Mouse (Mus musculus): ENCODE data around the gene Hoxc6.
A peak's percentile ranks its signal among the peaks of the same experiment; 100 is the strongest.

Hoxc6 gene

DNA sequence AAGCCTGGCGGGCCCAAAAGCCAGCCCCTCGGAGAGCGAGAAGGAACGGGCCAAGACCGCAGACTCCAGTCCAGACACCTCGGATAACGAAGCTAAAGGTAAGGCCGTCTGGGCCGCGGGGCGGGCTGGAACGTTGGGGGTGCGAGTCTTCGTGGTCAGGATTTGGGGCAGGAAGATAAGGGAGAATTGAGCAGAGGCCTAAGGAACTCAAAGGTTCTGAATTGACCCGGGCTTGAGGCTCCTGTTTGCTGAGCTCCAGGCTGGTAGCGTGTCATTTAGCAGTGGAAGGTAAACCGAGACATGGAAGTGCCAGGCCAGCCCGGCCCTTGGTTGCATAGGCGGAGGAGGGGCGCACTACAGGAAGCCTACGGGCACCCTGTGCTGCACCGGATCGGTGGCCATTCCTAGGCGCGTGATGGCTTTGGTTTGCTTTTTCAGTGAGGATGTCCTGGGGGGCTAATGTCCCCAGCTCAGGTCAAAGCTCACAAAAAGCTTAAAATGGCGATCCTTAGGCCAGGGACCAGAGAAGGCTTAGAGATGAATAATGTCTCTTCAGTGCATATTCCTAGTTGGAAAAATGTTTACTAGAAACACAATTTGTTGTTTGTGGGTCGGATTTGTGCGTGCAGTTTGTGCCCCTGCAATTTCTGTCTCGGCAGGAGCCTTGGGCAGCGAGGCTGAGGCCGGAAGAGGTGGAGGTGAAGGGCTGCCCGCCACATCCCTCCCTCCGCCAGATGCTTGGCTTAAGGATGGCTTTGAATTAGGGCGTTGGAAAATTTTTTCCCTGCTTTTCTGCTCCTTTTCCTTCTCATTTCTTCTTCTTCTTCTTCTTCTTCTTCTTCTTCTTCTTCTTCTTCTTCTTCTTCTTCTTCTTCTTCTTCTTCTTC is 30.3 kb upstream of the Hoxc6 start:
- no peak for DNase-seq (ENCODE audit: low spot score in 2 of 2)

DNA sequence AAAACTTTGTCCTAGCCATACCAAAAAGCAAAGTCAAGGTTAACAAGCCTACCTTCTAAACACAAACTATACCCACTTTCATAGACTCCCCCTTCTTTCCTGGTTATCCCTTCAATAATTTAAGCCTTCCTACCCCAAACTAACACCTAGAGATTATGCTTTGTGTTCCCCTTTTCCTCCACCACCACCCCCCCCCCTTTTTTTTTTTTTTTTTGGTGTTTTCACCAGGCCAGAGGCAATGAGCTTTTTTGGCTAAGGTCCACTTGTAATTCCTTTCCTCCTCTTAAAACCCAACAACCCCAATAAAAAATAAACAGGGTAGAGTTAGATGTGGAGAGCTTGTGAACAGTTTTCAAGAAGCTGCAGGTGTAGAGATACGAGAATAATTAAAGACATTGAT is 28.8 kb upstream of the Hoxc6 start:
- no peak for DNase-seq (ENCODE audit: low spot score in 2 of 2)

DNA sequence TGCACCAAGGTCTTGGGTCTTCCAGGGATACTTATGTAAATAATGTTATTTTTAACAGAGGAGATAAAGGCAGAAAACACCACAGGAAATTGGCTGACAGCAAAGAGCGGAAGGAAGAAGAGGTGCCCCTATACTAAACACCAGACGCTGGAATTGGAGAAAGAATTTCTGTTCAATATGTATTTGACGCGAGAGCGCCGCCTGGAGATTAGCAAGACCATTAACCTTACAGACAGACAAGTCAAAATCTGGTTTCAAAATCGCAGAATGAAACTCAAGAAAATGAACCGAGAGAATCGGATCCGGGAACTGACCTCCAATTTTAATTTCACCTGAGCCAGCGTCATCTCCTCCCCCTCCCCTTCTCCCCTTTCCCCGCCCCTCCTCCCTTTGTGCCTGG is 27.3 kb upstream of the Hoxc6 start:
- no peak for DNase-seq (ENCODE audit: low spot score in 2 of 2)

DNA sequence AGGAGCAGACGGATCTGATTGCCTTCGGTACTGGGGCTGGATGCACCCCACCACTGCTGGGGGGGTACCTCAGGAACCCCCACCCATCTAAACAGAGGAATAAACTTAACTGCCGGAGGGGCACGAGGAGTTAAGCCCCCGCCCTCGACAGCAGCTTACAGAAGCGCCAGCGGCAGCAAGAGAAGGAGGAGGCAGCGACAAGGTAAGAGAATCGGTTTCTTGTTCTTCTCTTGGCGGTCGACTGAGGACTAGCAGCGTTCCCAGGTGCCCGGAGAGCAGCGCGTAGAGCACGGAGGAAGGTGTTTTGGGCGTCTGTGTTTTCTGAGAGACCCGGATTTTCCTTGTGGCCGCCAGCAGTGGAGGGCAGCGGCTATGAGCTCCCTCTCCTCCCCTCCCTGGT is 25.8 kb upstream of the Hoxc6 start:
- DNase-seq (ENCODE audit: low spot score in 2 of 2) = no peak

DNA sequence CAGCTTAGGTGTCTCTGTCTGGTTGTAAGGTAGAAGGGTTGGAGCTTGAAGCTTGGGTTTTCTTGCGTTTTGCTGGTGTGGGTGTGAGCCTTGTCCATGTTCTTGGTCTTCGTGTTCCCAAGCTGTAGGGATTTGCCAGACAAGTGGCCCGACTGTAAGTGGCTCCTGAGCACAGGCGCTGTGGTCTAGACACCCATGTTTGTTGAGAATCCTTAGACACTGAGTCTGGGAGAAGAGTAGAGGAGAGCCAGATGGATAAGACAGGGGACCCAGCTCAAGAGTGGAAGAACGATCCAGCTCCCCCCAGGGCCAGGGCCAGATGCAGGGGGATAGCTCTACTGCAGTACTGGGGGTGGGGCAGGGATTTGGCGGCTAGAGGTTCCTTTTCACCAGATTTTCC is 25.3 kb upstream of the Hoxc6 start:
- DNase-seq (ENCODE audit: low spot score in 2 of 2) = no peak

DNA sequence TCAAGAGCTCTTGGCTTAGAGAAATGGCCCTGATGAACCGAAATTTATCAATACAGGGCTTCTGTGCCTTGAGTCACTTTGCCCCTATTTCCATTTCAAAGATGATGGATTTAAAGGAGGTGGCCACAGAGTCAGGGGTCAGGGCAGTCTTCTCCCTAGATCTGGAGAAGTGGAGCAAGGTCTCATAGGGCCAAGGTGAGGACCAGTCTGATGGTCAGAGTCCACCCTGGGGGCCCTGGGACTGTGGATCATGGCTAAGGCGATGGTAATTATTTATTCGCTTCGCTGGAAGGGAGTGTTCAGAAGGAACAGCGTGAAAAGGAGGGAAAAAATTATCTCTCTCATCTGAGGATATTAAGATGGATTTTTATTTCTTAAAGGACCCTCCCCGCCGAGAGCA is 23.0 kb upstream of the Hoxc6 start:
- DNase-seq (ENCODE audit: low spot score in 2 of 2) = no peak

DNA sequence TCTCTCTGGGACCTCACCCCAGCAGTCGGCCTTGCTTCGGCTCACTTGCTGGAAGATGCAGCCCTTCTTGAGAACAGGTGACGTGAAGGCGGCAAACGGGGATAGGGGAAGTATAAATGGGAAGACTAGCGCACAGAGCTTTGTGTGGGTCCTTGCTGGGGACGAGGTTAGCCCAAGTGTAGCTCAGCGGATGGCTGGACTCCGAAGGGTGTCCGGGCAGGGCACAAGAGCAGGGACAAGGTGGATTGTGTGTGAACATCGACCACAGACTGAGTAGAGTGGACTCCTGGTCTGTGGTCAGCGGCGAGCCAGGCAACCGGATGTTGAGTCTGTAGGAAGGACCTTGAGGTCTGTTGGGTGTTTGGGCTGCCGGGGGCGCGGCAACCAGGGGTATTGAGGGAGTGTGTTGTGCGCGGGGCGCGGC is 22.4 kb upstream of the Hoxc6 start:
- no peak for DNase-seq (ENCODE audit: low spot score in 2 of 2)

DNA sequence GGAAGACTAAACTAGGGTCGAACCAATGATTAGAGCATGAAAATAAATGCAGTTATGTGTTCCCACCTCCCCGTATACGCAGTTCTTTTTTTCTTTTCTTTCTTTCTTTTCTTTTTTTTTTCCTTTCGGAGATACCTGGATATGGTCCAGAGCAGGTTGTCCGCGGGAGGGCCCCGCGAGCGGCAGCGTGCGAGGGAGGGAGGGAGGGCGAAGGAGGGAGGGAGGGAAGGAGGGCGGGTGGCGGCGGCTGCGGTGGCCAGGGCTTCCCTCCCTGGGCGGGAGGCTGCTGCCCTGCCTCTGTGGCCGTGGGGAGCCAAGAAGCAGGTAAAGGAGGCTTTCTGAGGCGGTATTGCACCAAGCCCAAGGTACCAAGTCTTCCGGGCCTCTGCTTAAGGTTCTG is 21.9 kb upstream of the Hoxc6 start, which contains the start of gene Hoxc9:
TSS of gene Hoxc9 (plus strand) at position 269 of the 400 bp plus-strand sequence.
- DNase-seq (ENCODE audit: low spot score in 2 of 2) = no peak

DNA sequence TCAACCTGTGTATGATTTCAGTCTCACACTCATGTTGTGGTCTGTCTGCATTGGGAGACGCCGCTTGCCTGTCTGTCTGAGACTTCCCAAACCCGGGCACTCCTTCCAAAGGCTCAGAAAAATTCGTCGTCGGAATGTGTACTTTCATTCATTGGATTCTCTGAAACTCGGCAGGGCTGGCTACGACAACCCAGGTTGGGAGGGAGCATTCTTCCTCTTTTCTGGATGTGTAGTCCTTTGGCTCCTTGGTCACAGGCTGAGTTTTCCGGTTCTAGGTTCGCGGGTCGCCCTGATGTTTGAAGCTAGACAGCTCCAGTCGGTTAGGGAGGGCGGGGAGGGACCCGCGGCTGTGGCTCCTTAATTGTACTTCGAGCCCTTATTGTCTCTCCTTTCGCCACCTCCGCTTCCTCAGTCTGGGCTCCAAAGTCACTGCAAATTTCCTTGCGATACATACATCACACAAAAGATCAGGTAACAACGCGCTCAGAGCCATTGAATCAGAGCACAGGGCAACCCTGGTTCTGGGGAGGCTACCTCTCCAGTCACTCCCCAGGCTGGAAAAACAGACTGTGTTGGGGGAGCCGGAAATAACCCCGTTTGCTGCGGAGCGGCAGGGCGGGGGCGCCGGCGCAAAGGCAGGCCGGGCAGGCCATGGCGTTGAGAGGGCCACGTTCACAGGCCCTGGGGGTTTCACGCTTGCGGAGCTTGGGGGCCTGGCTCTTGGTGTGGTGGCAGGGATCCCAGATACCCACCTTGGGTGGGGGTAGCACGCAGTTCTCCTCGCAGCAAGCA is 21.2 kb upstream of the Hoxc6 start:
- DNase-seq (ENCODE audit: low spot score in 2 of 2) = no peak

DNA sequence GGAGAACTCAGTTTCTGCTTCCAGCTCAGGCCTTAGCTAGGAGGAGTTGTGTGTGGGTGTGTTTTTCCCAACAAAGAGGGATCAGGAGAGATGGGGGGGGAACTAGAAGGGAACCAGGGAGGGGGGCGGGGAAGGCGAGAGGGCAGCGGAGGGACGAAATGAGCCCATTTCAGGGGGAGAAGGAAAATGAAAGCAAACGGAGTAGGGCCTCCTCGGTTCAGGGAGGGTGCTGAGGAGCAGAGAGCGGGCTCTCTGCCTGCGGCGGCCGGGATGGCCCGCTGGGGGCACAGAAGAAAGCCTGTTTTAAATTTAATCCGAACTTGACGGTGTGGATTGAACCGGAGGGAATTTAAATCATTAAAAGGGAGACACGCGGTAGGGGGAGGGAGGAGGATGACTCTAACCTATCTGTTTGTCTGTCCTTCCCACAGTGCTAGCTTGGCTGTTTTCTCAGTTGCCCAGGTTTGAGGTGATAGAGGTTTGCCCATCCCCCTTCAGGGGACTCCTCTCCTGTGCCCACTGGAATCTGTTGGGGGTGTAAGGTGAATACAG is 20.6 kb upstream of the Hoxc6 start:
- no peak for DNase-seq (ENCODE audit: low spot score in 2 of 2)

DNA sequence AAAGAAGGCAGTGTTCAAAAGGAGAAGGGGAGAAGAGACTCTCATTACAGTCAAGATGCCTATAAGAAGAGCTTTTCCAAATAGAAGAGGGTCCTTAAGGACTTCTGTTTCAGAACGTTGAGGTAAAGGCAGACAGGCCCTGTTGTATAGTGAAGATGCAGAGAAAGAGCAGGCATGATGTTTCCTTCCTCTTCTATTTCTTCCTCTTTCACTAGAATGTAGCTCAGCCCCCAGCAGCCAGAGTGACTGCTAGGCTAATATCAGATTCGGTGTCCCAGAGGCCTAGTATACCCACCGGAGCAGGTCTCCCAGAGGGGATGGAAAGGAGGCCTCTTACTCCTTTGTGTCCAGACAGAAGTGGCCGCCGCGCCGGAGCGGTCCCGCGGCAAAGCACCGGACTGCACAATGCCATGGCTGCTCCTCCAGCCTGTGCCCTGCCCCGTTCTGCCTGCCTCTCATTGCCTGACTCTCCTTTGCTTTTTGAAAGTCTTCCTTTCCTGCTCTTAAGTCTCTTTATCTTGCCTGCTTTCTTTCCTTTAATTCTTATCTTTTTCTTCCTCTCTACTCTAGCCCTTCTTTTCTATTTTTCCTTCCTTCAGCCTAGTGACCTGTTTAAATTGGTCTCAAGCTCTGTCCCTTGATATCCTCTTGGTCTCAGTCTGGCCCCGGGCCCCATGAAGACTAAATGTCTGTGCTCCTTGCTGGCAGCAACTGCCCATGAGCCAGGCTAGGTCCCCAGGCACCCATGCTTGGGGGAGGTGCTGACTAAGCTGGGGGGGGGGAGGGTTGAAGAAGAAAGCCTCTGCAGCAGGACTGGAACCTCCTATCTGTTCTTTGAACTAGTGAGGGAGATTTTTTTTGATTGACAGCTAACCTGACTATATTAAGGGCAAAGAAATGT is 19.2 kb upstream of the Hoxc6 start:
- no peak for DNase-seq (ENCODE audit: low spot score in 2 of 2)

DNA sequence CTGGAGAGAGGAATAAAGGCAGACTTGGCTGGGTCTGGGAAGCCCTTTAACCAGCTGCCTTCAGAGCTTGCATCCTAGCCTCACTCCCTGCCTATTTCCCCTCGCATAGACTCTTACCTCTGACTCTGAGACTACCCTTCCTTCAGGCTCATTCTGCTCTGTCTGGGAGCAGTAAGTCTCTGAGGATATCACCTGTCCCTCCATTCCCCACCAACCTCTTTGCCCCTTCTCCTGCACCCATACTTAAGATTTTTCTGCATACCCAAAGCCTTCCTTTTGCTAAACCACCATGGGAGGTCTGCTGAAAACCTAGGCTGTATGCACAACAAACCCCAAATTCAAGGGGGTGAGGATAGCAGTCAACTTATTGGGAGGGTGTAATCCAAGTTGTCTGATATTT is 18.1 kb upstream of the Hoxc6 start:
- no peak for DNase-seq (ENCODE audit: low spot score in 2 of 2)

DNA sequence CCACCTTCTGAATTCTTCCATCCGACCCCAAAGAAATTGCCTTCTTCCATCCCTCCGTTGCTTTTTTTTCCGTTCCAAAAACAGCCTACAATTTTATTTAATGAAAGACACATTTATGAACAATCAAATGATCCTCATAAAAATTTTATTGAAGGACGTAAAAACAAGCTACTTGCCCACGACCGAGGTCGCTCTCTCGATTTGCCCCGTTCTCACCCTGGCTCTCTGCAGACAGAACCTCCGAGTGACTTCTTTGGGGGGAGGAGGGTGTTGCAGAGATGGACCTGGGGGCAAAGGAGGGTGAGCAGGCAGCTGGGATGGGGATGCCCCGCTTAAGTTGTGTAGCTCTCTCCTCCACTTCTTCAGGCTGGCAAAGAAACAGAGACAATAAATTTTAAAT is 17.7 kb upstream of the Hoxc6 start:
- no peak for DNase-seq (ENCODE audit: low spot score in 2 of 2)

DNA sequence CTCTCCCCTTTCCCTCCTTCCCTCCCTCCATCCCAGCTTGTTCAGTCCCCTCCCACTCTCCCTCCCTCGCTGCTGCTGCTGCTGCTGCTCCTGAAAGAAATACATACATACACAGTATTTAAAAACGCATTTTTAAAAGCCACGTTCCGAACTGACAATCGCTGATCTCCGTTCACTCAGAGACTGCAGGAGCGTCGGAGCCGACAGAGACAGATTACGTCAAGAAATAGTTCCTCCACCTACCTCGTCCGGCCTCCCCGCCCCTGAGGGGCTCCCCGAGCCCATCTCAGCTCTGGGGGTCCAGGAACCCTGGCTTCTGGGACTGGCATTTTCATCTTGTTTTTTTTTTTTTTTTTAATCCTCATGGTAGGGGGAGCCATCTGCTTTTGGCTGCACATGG is 17.1 kb upstream of the Hoxc6 start:
- no peak for DNase-seq (ENCODE audit: low spot score in 2 of 2)

DNA sequence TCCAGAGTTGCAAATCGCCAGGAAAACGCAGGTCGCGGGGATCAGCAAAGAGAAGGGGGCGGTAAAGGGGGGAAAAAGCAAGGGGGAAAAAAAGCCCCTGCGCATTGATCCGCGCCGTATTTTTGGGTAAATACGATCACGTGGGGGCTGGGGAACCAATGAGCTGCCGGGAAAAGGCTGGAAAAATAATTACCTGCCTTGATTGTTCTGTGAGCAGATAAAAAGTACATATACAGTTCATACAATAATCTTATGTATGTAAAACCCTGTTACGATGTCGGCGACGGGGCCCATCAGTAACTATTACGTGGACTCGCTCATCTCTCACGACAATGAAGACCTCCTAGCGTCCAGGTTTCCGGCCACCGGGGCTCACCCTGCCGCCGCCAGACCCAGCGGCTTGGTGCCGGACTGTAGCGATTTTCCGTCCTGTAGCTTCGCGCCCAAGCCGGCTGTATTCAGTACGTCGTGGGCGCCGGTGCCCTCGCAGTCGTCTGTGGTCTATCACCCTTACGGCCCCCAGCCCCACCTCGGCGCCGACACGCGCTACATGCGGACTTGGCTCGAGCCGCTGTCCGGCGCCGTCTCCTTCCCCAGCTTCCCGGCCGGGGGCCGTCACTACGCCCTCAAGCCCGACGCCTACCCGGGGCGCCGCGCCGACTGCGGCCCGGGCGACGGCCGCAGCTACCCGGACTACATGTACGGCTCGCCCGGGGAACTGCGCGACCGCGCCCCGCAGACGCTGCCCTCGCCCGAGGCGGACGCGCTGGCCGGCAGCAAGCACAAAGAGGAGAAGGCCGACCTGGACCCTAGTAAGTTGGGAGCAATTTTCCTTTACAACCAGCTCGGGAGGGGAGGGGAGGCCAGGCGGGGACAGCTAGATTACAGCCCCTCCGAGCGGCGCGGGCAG is 16.4 kb upstream of the Hoxc6 start:
- DNase-seq (ENCODE audit: low spot score in 2 of 2) = no peak

DNA sequence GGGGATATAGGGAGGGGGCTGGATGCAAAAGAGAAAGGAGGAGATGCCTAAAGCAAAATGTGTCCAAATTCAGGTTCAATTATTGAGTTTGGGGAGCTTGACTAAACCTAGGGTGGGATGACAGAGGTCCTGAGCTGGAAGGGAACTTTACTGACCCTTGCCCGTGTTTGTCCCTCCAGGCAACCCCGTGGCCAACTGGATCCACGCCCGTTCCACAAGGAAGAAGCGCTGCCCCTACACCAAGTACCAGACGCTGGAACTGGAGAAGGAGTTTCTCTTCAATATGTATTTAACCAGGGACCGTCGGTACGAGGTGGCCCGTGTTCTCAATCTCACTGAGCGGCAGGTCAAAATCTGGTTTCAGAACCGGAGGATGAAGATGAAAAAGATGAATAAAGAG is 14.3 kb upstream of the Hoxc6 start:
- DNase-seq (ENCODE audit: low spot score in 2 of 2) = no peak

DNA sequence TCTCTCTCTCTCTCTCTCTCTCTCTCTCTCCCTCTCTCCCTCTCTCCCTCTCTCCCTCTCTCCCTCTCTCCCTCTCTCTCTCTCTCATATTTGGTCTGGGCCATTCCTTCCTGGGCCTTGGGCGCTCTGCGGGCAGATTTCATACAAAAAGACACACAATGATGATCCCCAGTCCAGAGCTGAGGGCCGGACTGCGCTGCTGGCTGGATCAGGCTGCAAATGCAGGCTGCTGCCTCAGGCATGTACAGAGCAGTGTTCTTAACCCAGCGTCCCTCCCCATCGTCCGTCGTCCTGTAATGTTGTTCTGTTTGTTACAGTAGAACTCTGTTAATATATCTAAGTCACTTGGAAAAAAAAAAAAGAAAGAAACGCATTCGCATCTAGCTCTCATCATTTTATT is 13.5 kb upstream of the Hoxc6 start:
- no peak for DNase-seq (ENCODE audit: low spot score in 2 of 2)

DNA sequence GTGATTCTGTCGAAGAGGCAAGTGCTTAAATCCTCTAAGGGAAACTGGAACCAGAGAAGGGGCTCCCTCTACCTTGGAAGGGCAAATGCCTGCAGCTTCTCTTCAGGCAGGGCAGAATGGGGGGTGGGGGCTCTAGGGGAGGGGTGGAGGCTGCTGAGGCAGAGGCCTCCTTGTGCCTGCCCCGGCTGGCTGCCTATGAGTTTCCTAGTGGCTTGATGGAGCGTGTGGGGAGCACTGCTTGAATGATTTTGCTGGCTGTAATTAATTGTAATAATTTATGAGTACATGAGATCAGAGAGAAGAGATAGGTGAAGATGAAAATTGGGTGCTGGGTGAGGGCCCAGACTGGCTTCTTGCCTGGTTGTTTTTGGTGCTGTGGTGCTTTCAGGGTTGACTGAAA is 13.1 kb upstream of the Hoxc6 start:
- no peak for DNase-seq (ENCODE audit: low spot score in 2 of 2)

DNA sequence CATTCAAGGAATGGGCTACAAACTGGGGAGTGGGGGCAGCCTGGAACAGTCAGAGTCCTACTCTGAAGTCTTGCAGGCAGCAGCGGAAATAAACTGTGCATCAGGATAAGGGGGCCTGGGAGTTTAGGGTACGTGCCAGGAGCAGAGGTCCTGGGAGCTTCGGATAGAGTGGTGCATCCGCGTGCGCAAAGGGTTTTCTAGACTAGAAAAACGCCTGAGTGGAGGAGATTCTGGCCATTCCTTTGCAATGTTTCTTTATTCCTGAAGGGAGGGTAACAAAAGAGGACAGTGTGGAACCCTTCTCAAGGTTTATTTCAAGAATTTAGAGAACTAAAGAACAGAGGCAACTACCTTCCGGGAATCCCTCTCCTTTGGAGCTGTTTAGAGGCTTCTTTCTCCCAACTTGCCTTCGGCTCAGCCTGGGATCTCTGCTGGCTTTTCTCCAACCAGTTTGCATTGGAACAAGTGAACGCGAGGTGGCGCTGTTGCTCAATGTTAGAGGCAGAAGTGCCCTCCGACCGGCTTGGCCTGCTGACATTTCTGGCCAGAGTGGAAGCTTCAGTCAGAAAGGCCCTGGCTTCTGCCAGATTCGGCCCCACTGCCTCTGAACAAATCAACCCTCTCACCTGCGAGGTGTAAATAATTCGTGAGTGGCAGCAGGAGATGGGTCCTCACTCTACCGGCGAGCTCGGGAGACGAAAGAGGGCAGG is 10.8 kb upstream of the Hoxc6 start:
- peak; percentile 82 to 95 for DNase-seq (ENCODE audit: low spot score in 2 of 2)

DNA sequence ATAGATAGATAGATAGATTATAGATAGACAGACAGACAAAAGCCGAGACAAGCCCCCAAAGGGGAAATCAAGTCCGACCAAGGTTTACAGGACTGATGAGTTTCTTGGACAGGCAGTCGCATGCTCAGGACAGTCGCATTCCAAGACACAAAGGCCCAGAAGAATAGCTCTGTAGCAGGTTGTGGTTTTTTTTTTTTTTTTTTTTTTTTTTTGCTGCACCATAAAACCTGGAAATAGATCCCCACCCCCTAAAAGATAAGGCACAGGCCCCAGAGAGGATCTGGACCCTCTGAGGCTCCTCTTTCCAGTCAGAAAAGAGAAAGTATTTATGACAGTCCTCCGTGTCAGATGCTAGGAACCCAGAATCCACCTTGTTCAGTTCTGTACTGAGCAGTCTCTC is 10.0 kb upstream of the Hoxc6 start:
- no peak for DNase-seq (ENCODE audit: low spot score in 2 of 2)
